Mouse (Mus musculus) adrenal gland, postnatal 14 days (tissue): ENCODE data around the gene Dnah1. TPM values are rescaled to one million over a fixed set of nuclear protein-coding genes. Genes with fewer than 3 reads are reported as not detected.

Experiments used
- DNase-seq: peaks from one replicate; pipeline ENCODE4 v3.0.0; 2021; ENCODE audit warnings: mixed read lengths
- long read RNA-seq, 2 experiments: library from polyadenylated mRNA; stranded (forward); transcript quantifications; one replicate each; pipeline ENCODE4 v2.0.0; 2021
- total RNA-seq: library from RNA; stranded (reverse); gene quantifications from 2 replicates; pipeline ENCODE4 v1.2.3, GENCODE M21; 2021

Dnah1 gene
- 1.0 and 1.2 TPM in 2 replicates for total RNA-seq
- long read RNA-seq, experiment 1 = 0 reads
- long read RNA-seq, experiment 2, partial matches to known transcripts = 2 of 3 reads
- long read RNA-seq, experiment 2, other reads (novel, unspliced or antisense) = 1 of 3 reads

GRCm38 (mm10) chr14:31323849-31324792, at the start of gene Dnah1:
Gene Dnah1, minus strand, starts transcription at chr14:31323896.
- peak; percentile 72 for DNase-seq

GRCm38 (mm10) chr14:31369377-31369776, 45.7 kb upstream of the Dnah1 start:
- DNase-seq = no peak

DNA sequence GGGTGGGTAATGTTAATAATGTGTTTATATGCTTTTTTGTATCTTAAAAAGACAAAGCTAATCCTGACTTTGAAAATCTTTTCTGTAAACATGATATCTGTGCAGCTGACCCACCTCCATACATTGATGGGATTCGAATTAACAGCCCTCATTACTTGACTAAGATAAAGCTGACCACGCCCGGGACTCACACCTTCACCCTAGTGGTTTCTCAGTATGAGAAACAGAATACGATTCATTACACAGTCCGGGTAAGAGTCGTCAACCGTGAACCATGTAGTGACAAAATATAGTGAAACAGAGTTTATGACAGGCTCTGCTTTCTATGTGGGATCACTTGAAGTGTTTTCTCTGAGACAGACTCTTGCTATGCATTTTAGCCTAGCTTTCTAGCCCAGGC, 44.3 kb upstream of the Dnah1 start:
- no peak for DNase-seq

DNA sequence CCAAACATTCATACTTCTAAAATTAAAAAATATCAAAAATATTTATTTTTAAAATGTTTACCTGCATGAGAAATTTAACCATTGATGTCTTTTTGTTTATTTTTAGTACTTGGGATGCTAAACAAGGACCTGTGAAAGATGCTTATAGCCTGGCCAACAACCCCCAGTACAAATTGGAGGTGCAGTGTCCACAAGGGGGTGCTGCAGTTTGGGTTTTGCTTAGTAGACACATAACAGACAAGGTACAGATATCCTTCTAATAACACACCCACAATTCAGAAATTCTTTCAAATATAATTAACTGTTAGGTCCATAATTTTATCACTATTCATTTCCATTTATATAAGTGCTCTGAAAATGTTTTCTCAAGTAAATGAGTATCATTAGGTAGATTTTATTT, 41.7 kb upstream of the Dnah1 start:
- DNase-seq = peak; percentile 88

DNA sequence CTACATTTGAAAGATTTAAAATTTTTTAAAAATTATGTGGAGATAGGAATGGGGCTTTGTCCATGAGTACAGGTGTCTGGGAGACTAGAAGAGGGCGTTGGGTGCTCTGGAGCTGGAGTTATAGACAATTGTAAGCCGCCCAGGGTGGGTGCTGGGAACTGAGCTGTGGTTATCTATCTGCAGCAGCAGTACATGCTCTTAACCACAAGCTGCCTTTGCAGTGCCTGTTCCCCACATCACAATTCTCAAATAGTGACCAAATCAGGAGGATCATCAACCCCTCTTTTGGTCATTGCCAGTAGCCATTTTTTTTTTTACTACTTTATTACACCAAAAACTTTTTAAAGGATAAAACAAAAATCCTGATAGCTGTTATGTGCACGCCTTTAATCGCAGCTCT, 40.9 kb upstream of the Dnah1 start:
- DNase-seq = no peak

DNA sequence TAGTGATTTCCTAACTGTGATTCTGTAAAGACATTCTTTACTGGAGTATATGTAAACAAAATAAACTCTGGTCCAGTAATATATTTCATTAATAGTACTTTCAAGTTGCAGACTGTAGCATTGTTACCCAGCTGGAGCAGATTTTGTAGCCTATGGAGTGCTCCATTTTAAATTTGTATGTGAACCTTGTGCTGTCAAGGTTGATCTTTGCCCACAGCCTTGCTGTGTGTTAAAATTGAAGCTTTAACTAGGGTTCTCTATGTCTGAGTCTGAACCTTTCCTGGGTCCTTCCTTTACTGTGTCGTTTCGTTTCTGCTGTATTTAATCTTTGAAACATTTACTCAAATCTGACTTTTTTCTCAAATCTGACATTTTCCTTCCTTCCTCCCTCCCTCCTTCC, 38.5 kb upstream of the Dnah1 start:
- DNase-seq = no peak

DNA sequence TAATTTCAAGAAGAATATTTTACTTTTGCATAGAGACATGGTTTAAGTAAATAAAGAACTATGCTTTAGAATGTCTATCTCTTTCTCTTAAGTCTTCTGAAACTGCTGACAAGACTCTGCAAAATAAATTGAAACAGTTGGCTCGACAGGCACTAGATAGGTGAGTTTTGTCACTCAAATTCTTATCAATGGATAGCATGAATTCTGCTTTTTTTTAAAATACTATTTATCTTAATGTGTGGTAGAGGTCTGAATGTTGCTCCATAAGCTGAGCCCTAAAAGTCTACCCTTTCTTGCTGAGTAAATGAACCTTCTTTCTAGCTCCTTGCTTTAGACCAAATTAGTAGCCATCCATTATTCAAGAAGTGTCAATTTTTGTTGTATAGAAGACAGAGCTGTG, 21.7 kb upstream of the Dnah1 start:
- no peak for DNase-seq

DNA sequence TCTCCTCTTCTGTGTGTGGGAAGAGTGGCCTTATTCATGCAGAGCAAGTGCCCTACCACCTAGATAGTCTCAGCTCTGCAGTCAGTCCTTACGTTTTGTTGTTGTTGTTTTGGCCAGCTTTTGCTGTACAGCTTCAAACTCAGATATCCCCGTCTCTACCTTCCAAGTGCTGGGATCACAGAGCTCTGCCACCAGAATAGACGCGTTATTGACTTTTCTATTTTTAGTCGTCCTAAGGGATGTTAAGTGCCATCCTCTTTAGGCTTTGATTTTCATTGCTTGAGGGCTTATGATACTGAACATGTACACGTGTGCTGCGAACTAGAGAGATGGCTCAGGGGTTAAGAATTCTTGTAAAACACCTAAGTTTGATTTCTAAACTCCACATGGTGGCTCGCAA, 19.5 kb upstream of the Dnah1 start:
- no peak for DNase-seq

GRCm38 (mm10) chr14:31337947-31338346, 14.3 kb upstream of the Dnah1 start:
- DNase-seq = no peak

GRCm38 (mm10) chr14:31337406-31337805, 13.7 kb upstream of the Dnah1 start:
- no peak for DNase-seq

DNA sequence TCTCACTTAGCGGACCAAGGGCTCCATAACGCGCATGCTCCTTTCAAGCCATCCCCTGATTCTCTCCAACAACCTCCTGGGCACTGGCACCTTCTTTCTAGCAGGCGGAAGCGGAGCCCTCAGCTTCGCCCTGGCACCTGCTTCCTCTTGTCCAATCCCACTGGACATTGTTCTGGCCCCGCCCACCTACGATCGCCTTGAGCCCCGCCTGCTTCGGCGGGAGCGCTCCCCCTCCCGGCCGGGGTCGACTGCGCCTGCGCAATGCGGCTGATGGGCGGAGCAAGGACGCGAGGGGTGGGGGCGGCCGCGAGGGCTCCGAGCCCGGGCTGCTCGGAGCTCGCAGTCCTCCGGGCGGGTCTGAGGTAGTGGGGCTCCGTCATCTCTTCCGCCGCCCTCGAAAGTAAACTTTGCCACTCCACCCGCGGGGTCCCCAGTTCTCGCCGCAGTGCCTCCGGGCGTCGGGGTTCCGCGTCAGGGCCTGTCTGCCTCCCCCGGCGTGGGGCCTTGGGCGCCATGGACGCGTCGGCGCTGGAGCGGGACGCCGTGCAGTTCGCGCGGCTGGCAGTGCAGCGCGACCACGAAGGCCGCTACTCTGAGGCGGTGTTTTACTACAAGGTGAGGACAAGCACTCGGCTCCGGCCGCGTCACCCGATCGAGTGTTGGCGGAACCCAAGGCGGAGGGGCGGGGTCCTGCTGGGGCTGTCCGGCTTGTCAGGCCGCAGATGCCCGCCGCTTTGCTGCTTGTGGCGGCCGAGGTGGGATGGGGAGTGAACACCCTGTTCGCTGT, 12.9 kb upstream of the Dnah1 start, which contains the start of gene Capn7:
Gene Capn7 (plus strand): TSS at position 270 of the 787 bp plus-strand sequence.
- peak; percentile 100 for DNase-seq

- no peak for DNase-seq
Observed at GRCm38 (mm10) chr14:31335765-31336164, 12.1 kb upstream of the Dnah1 start.

DNA sequence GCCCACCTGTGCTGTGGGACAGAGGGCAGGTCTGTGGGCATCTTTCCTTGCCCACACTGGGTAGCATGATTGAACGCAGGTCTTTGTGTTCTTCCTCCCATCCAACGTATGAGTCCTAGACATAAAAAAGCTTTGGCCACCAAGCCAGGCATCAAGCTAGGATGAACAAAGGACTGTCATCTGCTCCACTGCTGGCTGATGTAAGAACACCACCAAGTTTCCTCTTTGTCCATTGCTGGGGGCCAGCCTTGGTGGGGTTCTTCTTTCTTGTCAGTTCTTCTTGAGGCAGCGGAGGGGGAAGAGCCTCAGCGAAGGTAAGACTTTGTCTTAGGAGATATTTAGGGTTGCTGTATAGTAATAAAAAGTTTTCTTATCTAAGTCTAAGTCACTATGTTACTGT, 7.3 kb upstream of the Dnah1 start:
- DNase-seq = no peak

DNA sequence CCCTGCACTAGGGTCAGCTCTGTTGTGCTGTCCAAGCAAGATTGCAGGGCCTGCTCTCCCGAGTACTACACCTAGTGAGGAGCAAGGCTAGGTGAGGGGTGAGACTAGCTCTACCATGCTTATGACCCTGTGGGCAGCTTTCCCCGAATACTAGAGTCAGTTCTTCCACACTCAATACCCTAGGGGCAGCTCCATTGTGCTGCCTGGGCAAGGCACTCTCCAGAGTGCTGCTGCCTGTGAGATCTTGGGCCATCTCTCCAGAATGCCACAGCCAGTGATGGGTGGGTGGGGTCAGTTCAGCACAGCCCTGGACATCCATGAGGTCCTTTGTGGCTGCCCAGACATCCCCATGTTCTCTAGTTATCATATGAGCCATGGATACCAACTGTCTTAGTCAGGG, 6.0 kb upstream of the Dnah1 start:
- DNase-seq = no peak

DNA sequence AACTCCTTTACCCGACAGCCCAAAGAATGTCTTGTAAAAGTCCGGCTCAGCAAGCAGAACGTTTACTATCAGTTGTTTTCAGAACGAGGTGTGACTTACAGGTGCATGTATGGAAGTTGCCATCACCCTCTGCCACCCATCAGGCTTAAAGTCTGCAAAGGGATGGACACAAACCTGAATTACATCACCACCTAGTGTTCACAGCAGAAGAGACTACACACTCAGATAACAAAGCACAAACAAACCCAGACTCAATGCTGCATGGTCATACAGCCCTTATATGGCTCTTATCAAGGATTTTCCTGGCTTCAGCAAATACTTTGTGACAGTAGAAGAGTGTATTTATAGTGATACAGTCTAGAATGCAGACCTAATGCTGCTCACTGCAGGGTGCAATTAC, 4.0 kb upstream of the Dnah1 start:
- no peak for DNase-seq

- no peak for DNase-seq
Observed at GRCm38 (mm10) chr14:31327196-31327595, 3.5 kb upstream of the Dnah1 start.

GRCm38 (mm10) chr14:31326770-31327169, 3.1 kb upstream of the Dnah1 start:
- DNase-seq = no peak

GRCm38 (mm10) chr14:31325551-31325950, 1.9 kb upstream of the Dnah1 start:
- DNase-seq = no peak

GRCm38 (mm10) chr14:31324851-31325250, 1.2 kb upstream of the Dnah1 start:
- no peak for DNase-seq

- DNase-seq = no peak
Observed at GRCm38 (mm10) chr14:31323189-31323588, 507 bp downstream of the Dnah1 start.

GRCm38 (mm10) chr14:31322191-31322590, 1.5 kb downstream of the Dnah1 start:
- no peak for DNase-seq

DNA sequence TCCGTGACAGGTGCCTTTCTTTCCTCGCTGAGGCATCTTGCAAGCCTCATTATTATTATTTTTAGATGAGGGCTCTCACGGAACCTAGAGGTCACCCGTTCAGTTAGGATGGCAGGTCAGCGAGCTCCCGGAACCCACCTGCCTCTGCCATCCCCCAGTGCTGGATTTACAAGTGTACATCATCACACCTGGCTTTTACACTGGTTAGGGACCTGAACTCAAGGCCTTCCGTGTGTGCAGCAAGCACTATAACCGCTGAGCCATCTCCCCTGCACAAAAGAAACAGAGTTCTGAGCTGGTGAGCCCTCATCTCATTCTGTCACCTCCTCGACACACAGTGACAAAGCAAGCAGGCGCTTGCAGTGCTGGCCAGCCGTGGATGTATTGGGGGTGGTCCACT, 2.5 kb downstream of the Dnah1 start:
- no peak for DNase-seq

DNA sequence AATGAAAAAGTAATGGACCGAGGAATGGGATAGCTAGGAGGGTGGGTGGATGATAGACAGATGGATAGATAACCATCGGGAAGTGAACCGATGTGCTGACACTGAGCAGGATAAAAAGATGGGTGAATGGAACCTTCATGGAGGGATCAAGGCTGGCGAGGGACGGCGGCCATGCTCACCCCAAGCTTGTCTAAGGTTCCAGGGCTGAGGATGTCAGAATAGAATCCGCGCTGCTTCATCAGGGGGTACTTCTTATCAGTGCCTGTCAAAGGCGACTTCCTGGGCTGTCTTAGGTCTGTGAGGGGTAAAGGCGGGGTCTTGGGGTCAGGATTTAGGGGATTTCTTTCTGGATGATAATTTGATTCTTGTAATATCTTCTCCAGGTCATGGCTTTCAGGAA, 4.2 kb downstream of the Dnah1 start:
- DNase-seq = no peak
